Mouse (Mus musculus): ENCODE results near the gene Zfp36l2. TPM values are rescaled to one million over a fixed set of nuclear protein-coding genes. Genes with fewer than 3 reads are reported as not detected.

Gene Zfp36l2
- polyA plus RNA-seq, 1 experiment from 2014 or later: 31.2 TPM

DNA sequence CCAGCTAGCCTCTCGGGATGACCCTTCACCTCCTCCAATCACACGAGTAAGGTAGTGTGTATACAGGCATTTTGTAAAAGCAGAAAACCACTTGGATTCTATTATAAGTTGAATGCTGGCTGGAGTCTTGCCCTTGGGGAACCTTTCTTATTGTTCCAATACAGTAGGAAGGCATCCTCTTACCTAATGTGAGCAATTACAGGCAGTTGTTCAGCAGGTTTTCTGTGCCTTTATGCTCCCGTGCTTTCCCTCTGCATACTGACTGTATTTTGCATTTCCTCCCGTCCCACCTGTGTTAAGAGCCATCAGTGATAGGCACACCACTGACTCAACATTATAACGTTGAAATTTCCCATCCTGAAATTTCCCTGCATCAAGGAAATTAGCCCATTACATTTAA, 17.2 kb upstream of the Zfp36l2 start:
- Histone ChIP-seq H3K9ac (replicated peaks; ENCODE audit: low read depth, low read length) (no peak overlapping the region), H3K27me3 (ENCODE audit: control insufficient read depth, insufficient read depth, low read length) (no peaks in the 10 kb centered on the region), H3K9me3 (ENCODE audit: control insufficient read depth, low read depth, low read length) (no peaks in the 10 kb centered on the region), H3K27ac (ENCODE audit: low read length) (no peak overlapping the region), H3K4me1 (ENCODE audit: control insufficient read depth, insufficient read depth, low read length) (peaks cover 16% of the 10 kb centered on the region), H3K36me3 (ENCODE audit: control insufficient read depth, insufficient read depth, low read length) (no peaks in the 10 kb centered on the region), H3K4me2 (replicated peaks; ENCODE audit: low read depth, low read length) (no peak overlapping the region), H3K4me3 (ENCODE audit: low read depth, low read length) (no peak overlapping the region)
- no peak for ATAC-seq (ENCODE audit: insufficient number of reproducible peaks, insufficient read depth, low FRiP score, low read depth)
- WGBS: 79% methylated on average over 5 of the region's 5 CpGs

DNA sequence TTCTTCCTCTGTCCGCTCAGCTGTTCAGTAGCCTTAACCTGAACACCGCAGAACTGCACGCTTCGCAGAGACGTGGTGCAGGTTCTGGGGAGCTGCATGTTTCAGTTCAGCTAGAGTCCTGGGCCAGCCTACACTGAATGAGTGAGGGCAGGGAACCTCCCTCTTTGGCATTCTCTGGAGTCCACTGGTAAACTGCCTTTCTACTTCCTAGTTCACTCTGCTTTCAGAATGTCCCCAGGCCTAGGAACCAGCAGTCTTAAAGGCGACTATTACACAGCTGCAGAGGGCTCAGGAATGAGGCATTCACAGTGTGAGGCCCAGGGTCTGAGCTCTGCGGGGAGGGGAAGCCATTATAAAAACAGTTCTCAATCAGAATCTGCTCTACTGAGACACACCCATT, 15.6 kb upstream of the Zfp36l2 start:
- H3K27me3 ChIP-seq (ENCODE audit: control insufficient read depth, insufficient read depth, low read length): no peaks in the 10 kb centered on the region
- ATAC-seq (ENCODE audit: insufficient number of reproducible peaks, insufficient read depth, low FRiP score, low read depth): no peak
- no peak overlapping the region for H3K4me2 ChIP-seq (replicated peaks; ENCODE audit: low read depth, low read length)
- H3K9ac ChIP-seq (replicated peaks; ENCODE audit: low read depth, low read length): no peak overlapping the region
- H3K9me3 ChIP-seq (ENCODE audit: control insufficient read depth, low read depth, low read length): no peaks in the 10 kb centered on the region
- no peaks in the 10 kb centered on the region for H3K36me3 ChIP-seq (ENCODE audit: control insufficient read depth, insufficient read depth, low read length)
- H3K4me3 ChIP-seq (ENCODE audit: low read depth, low read length): no peak overlapping the region
- H3K27ac ChIP-seq (ENCODE audit: low read length): peak overlapping the region; percentile 45
- H3K4me1 ChIP-seq (ENCODE audit: control insufficient read depth, insufficient read depth, low read length): peaks cover 16% of the 10 kb centered on the region
- 56% methylated on average over 7 of the region's 7 CpGs for WGBS

DNA sequence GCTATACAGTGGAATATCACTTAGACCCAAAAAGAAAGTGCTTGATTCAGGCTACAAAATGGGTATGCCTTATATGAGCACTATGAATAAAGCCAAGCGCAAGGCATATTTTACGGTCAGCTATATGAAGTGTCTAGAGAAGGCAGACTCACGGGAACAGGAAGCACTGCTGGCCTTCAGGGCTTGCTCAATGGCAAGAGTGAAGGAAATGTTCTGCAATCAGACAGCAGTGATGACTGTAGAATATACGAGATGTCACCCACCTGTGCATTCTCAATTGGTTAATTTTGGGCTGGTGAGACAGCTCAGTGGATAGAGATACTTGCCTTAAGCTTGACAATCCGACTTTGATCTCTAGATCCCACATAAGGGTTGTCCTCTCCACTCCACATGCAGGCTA, 13.4 kb upstream of the Zfp36l2 start:
- ATAC-seq (ENCODE audit: insufficient number of reproducible peaks, insufficient read depth, low FRiP score, low read depth): no peak
- Histone ChIP-seq H3K27ac (ENCODE audit: low read length) (no peak overlapping the region), H3K4me1 (ENCODE audit: control insufficient read depth, insufficient read depth, low read length) (peaks cover 21% of the 10 kb centered on the region), H3K9ac (replicated peaks; ENCODE audit: low read depth, low read length) (no peak overlapping the region), H3K9me3 (ENCODE audit: control insufficient read depth, low read depth, low read length) (no peaks in the 10 kb centered on the region), H3K27me3 (ENCODE audit: control insufficient read depth, insufficient read depth, low read length) (no peaks in the 10 kb centered on the region), H3K4me2 (replicated peaks; ENCODE audit: low read depth, low read length) (no peak overlapping the region), H3K4me3 (ENCODE audit: low read depth, low read length) (no peak overlapping the region), H3K36me3 (ENCODE audit: control insufficient read depth, insufficient read depth, low read length) (no peaks in the 10 kb centered on the region)
- 93% methylated on average over 5 of the region's 5 CpGs for WGBS

DNA sequence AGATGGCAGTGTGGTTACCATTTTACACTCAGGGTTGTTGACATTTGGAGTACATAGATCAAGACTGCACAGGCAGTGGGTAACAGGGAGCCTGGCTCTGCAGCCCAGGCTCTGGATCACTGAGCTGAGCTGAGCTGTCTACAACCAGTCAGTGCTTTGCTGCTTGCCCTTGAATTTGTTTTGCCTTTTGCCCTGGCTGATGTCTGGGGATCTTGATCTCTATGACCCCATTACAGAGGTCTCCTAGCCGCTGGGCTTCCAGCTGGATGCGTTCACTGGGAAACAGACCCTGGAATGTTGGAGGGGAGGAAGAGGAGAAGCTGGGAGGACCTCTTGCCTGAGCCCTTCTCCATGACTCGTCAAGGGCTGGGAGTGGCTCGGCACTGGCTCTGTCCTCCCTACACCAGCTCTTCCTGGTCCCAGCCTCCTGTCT, 10.2 kb upstream of the Zfp36l2 start:
- Histone ChIP-seq H3K9ac (replicated peaks; ENCODE audit: low read depth, low read length) (no peak overlapping the region), H3K4me1 (ENCODE audit: control insufficient read depth, insufficient read depth, low read length) (0 out of 2 replicates have a peak, but pooled peaks cover 7% of the 10 kb centered on the region), H3K4me2 (replicated peaks; ENCODE audit: low read depth, low read length) (no peak overlapping the region), H3K9me3 (ENCODE audit: control insufficient read depth, low read depth, low read length) (no peaks in the 10 kb centered on the region), H3K27me3 (ENCODE audit: control insufficient read depth, insufficient read depth, low read length) (no peaks in the 10 kb centered on the region), H3K27ac (ENCODE audit: low read length) (no peak overlapping the region), H3K36me3 (ENCODE audit: control insufficient read depth, insufficient read depth, low read length) (no peaks in the 10 kb centered on the region), H3K4me3 (ENCODE audit: low read depth, low read length) (no peak overlapping the region)
- no peak for ATAC-seq (ENCODE audit: insufficient number of reproducible peaks, insufficient read depth, low FRiP score, low read depth)
- 33% methylated on average over 4 of the region's 4 CpGs for WGBS

DNA sequence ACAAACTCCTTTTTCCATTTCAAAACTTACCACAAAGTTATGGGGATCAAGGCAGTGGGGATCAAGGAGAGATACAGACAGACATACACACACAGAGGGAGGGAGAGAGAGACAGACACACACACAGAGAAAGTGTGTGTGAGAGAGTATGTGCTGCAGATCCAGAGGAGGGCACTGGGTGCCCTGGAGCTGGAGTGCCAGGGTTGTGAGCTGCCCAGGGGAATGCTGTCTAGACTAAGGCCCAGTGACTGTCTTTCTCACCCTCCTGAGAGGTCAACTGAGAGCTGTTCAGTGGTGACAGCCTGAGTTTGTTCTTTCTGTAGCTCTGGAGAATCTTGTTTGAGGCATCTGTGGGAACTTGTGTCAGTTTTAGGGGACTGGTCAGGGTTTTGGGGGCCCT, 8.6 kb upstream of the Zfp36l2 start:
- Histone ChIP-seq H3K36me3 (ENCODE audit: control insufficient read depth, insufficient read depth, low read length) (peaks cover 4% of the 10 kb centered on the region; the same call in 1 of the 2 replicates), H3K9me3 (ENCODE audit: control insufficient read depth, low read depth, low read length) (no peaks in the 10 kb centered on the region), H3K27me3 (ENCODE audit: control insufficient read depth, insufficient read depth, low read length) (no peaks in the 10 kb centered on the region), H3K4me2 (replicated peaks; ENCODE audit: low read depth, low read length) (no peak overlapping the region), H3K9ac (replicated peaks; ENCODE audit: low read depth, low read length) (no peak overlapping the region), H3K4me1 (ENCODE audit: control insufficient read depth, insufficient read depth, low read length) (0 out of 2 replicates have a peak, but pooled peaks cover 7% of the 10 kb centered on the region), H3K27ac (ENCODE audit: low read length) (no peak overlapping the region), H3K4me3 (ENCODE audit: low read depth, low read length) (no peak overlapping the region)
- ATAC-seq (ENCODE audit: insufficient number of reproducible peaks, insufficient read depth, low FRiP score, low read depth): no peak

DNA sequence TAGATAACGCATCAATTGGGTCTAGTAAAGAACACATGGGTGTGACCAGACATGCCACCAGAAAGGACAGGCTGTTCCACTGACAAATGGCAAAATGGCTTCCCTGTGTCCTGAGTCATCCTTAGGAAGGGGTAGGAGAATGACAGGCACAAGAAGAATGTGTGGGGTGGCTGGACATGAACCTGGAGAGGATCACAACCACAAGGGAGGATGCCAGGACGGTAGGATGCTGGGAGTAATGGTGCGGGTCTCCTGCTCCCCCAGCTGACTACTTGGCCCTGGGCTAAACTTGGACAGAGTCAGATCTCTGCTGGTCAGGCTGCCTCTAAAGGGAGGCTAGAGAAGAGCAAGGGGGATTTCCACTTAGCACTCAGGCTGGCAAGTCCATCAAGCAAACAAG, 8.1 kb upstream of the Zfp36l2 start:
- ATAC-seq (ENCODE audit: insufficient number of reproducible peaks, insufficient read depth, low FRiP score, low read depth): no peak
- Histone ChIP-seq H3K27ac (ENCODE audit: low read length) (no peak overlapping the region), H3K36me3 (ENCODE audit: control insufficient read depth, insufficient read depth, low read length) (peaks cover 4% of the 10 kb centered on the region; the same call in 1 of the 2 replicates), H3K9me3 (ENCODE audit: control insufficient read depth, low read depth, low read length) (no peaks in the 10 kb centered on the region), H3K9ac (replicated peaks; ENCODE audit: low read depth, low read length) (no peak overlapping the region), H3K4me1 (ENCODE audit: control insufficient read depth, insufficient read depth, low read length) (0 out of 2 replicates have a peak, but pooled peaks cover 7% of the 10 kb centered on the region), H3K4me2 (replicated peaks; ENCODE audit: low read depth, low read length) (no peak overlapping the region), H3K27me3 (ENCODE audit: control insufficient read depth, insufficient read depth, low read length) (no peaks in the 10 kb centered on the region), H3K4me3 (ENCODE audit: low read depth, low read length) (no peak overlapping the region)
- WGBS: 85% methylated on average over 3 of the region's 3 CpGs

DNA sequence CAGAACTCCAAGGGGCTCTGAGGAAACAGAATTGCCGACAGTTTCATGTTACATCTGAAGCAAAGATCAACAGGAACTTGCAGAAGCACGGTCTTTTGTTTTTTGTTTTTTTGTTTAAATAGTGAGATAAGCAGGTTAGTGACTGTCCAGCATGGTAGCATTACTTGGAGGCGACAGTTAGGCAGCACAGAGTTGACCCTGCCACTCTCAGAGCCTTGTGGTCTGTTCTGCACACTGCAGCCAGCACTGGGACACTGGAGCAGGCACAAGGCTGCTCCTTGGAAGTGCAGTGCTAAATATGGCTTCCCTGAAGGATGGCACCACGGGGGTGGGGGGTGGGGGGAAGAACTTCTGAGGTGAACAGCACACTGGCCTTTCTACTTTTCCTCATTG, 7.3 kb upstream of the Zfp36l2 start:
- peaks cover 7% of the 10 kb centered on the region; the same call in 1 of the 2 replicates for H3K4me1 ChIP-seq (ENCODE audit: control insufficient read depth, insufficient read depth, low read length)
- WGBS: 34% methylated on average over 4 of the region's 4 CpGs
- H3K4me3 ChIP-seq (ENCODE audit: low read depth, low read length): no peak overlapping the region
- H3K4me2 ChIP-seq (replicated peaks; ENCODE audit: low read depth, low read length): no peak overlapping the region
- no peak for ATAC-seq (ENCODE audit: insufficient number of reproducible peaks, insufficient read depth, low FRiP score, low read depth)
- H3K27me3 ChIP-seq (ENCODE audit: control insufficient read depth, insufficient read depth, low read length): no peaks in the 10 kb centered on the region
- H3K9ac ChIP-seq (replicated peaks; ENCODE audit: low read depth, low read length): no peak overlapping the region
- no peaks in the 10 kb centered on the region for H3K9me3 ChIP-seq (ENCODE audit: control insufficient read depth, low read depth, low read length)
- no peak overlapping the region for H3K27ac ChIP-seq (ENCODE audit: low read length)
- peaks cover 4% of the 10 kb centered on the region; the same call in 1 of the 2 replicates for H3K36me3 ChIP-seq (ENCODE audit: control insufficient read depth, insufficient read depth, low read length)

DNA sequence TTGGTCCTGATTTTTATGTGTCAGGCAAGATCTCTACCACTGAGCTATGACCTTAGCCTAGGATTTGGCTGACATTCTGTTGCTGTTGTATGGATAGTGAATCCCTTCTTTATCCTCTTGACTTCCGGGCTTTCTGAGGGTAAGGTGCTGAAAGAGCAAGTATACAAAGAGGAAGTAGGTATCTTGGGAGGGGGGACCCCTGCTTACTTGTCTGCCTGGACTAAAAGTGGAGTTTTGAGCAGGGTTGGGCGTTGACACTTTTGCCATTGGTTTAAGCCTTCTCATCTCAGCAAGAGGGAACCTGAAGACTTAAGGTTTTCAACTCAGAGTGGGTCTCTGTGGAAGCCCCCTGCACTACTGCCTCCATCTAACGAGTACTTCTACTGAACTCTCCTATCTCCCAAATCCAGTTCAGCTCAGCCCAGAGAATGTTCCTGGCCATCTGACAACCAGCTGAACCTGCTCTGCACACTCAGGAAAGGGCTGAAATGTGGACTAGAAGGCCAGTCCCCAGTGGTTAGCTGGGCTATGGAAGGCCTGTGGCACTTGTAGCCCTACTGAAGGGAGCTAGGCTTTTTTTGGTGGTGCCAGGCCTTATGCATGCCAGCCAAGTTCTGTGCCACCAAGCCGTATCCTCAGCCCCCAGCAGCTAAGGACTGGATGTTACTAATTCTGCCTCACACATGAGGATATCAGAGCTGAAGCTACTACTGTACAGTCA, 6.7 kb upstream of the Zfp36l2 start:
- Histone ChIP-seq H3K4me1 (ENCODE audit: control insufficient read depth, insufficient read depth, low read length) (peaks cover 9% of the 10 kb centered on the region), H3K27me3 (ENCODE audit: control insufficient read depth, insufficient read depth, low read length) (no peaks in the 10 kb centered on the region), H3K4me3 (ENCODE audit: low read depth, low read length) (no peak overlapping the region), H3K9ac (replicated peaks; ENCODE audit: low read depth, low read length) (no peak overlapping the region), H3K27ac (ENCODE audit: low read length) (no peak overlapping the region), H3K36me3 (ENCODE audit: control insufficient read depth, insufficient read depth, low read length) (peaks cover 4% of the 10 kb centered on the region; the same call in 1 of the 2 replicates), H3K9me3 (ENCODE audit: control insufficient read depth, low read depth, low read length) (no peaks in the 10 kb centered on the region), H3K4me2 (replicated peaks; ENCODE audit: low read depth, low read length) (no peak overlapping the region)
- no peak for ATAC-seq (ENCODE audit: insufficient number of reproducible peaks, insufficient read depth, low FRiP score, low read depth)
- 72% methylated on average over 4 of the region's 4 CpGs for WGBS

DNA sequence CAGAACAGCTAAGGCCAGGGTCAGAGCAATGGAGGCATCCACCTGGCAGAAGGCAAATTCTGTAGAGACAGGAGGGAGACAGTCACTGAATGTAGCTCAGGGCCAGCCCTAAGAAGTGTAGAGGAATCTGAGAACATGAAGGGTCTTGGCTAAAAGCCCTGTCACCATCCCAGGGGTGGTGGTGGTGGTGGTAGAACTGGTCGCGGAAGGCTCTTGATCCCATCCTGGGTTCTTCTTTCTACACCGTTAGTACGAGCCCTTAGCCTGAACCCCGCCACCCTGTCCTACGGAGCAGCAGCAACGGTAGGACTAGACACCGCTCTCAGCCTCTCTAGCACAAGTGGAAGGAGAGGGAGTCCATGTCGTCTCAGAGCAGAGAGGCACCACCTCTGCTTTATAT, 5.7 kb upstream of the Zfp36l2 start:
- H3K9ac ChIP-seq (replicated peaks; ENCODE audit: low read depth, low read length): no peak overlapping the region
- no peak overlapping the region for H3K27ac ChIP-seq (ENCODE audit: low read length)
- WGBS: 86% methylated on average over 9 of the region's 9 CpGs
- no peak overlapping the region for H3K4me3 ChIP-seq (ENCODE audit: low read depth, low read length)
- no peak overlapping the region for H3K4me2 ChIP-seq (replicated peaks; ENCODE audit: low read depth, low read length)
- H3K36me3 ChIP-seq (ENCODE audit: control insufficient read depth, insufficient read depth, low read length): peaks cover 4% of the 10 kb centered on the region; the same call in 1 of the 2 replicates
- no peaks in the 10 kb centered on the region for H3K27me3 ChIP-seq (ENCODE audit: control insufficient read depth, insufficient read depth, low read length)
- H3K9me3 ChIP-seq (ENCODE audit: control insufficient read depth, low read depth, low read length): no peaks in the 10 kb centered on the region
- peaks cover 17% of the 10 kb centered on the region for H3K4me1 ChIP-seq (ENCODE audit: control insufficient read depth, insufficient read depth, low read length)
- ATAC-seq (ENCODE audit: insufficient number of reproducible peaks, insufficient read depth, low FRiP score, low read depth): no peak
